Mouse (Mus musculus): ENCODE results near the gene Rara. TPM values are rescaled to one million over a fixed set of nuclear protein-coding genes. Genes with fewer than 3 reads are reported as not detected.

The Rara gene
- polyA plus RNA-seq, 1 experiment: 27.3 TPM

GRCm38 (mm10) chr11:98998776-98999175 lies 71.2 kb downstream of the Rara start:
- Histone ChIP-seq H3K27me3 (ENCODE audit: control insufficient read depth, insufficient read depth, insufficient read length) (no peaks in the 10 kb centered on the region), H3K79me2 (ENCODE audit: control insufficient read depth, insufficient read depth) (no peaks in the 10 kb centered on the region)
- TF ChIP-seq MYOD1 (IDR thresholded peaks at IDR 0.05; ENCODE audit: control insufficient read depth in 1 of 3, insufficient read length in 2 of 3, low read depth in 2 of 3) (no peak), POLR2A (IDR thresholded peaks at IDR 0.05; ENCODE audit: insufficient read length, low read depth) (no peak), TCF3 (IDR thresholded peaks at IDR 0.05; ENCODE audit: insufficient read length, low read depth) (no peak), TCF12 (IDR thresholded peaks at IDR 0.05; ENCODE audit: insufficient read depth, poor library complexity, severe bottlenecking) (no peak), SRF (IDR thresholded peaks at IDR 0.05; ENCODE audit: control insufficient read depth, insufficient read length, low read depth) (no peak), POLR2AphosphoS2 (IDR thresholded peaks at IDR 0.05; ENCODE audit: insufficient read length, low read depth) (no peak), MYOG (IDR thresholded peaks at IDR 0.05; ENCODE audit: control insufficient read depth in 1 of 3, insufficient read depth in 1 of 3, insufficient read length in 2 of 3, low read depth in 2 of 3) (no peak), CEBPB (IDR thresholded peaks at IDR 0.05; ENCODE audit: insufficient read depth, poor library complexity, severe bottlenecking) (no peak), E2F4 (IDR thresholded peaks at IDR 0.05; ENCODE audit: insufficient read depth) (no peak), MAX (IDR thresholded peaks at IDR 0.05; ENCODE audit: low read depth) (no peak), REST (IDR thresholded peaks at IDR 0.05; ENCODE audit: insufficient read depth, insufficient read length) (no peak), USF1 (IDR thresholded peaks at IDR 0.05; ENCODE audit: low read depth) (no peak)

DNA sequence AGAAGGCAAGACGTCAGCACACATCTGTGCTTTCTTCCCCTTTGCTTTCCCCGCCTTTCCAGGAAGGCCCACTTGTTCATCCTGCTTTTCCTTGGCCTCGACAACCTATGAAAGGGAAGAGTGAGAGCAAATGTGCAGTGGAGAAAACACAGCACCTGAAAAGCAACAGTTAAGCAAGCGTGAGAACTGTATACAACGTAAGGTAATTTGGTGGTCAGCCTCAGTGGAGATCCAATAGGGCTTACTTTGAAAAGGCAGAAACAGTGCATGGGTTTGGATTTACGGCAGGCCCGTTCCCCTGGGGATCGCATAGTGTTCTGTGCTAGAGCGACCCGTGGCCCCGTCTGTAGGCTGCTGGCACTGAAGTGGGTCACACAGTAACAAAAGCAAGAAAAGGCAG lies 71.6 kb downstream of the Rara start:
- Histone ChIP-seq H3K4me3 (no peak overlapping the region), H3ac (ENCODE audit: control insufficient read depth, insufficient read length) (no peak overlapping the region), H3K27me3 (ENCODE audit: control insufficient read depth, insufficient read depth, insufficient read length) (no peaks in the 10 kb centered on the region), H3K79me2 (ENCODE audit: control insufficient read depth, insufficient read depth) (no peaks in the 10 kb centered on the region), H3K4me2 (ENCODE audit: low read depth) (no peak overlapping the region), H3K36me3 (ENCODE audit: control insufficient read depth, insufficient read depth) (peaks cover 47% of the 10 kb centered on the region)
- TF ChIP-seq REST (IDR thresholded peaks at IDR 0.05; ENCODE audit: insufficient read depth, insufficient read length): no peak
- TF ChIP-seq E2F4 (IDR thresholded peaks at IDR 0.05; ENCODE audit: insufficient read depth): no peak
- TF ChIP-seq MYOD1 (IDR thresholded peaks at IDR 0.05; ENCODE audit: control insufficient read depth in 1 of 3, insufficient read length in 2 of 3, low read depth in 2 of 3): no peak
- TF ChIP-seq MYOG (IDR thresholded peaks at IDR 0.05; ENCODE audit: control insufficient read depth in 1 of 3, insufficient read depth in 1 of 3, insufficient read length in 2 of 3, low read depth in 2 of 3): no peak
- TF ChIP-seq TCF12 (IDR thresholded peaks at IDR 0.05; ENCODE audit: insufficient read depth, poor library complexity, severe bottlenecking): no peak
- TF ChIP-seq POLR2A (IDR thresholded peaks at IDR 0.05; ENCODE audit: insufficient read length, low read depth): no peak
- TF ChIP-seq CEBPB (IDR thresholded peaks at IDR 0.05; ENCODE audit: insufficient read depth, poor library complexity, severe bottlenecking): no peak
- TF ChIP-seq POLR2AphosphoS2 (IDR thresholded peaks at IDR 0.05; ENCODE audit: insufficient read length, low read depth): no peak
- no peak for TF ChIP-seq MAX (IDR thresholded peaks at IDR 0.05; ENCODE audit: low read depth)
- TF ChIP-seq TCF3 (IDR thresholded peaks at IDR 0.05; ENCODE audit: insufficient read length, low read depth): no peak
- no peak for TF ChIP-seq SRF (IDR thresholded peaks at IDR 0.05; ENCODE audit: control insufficient read depth, insufficient read length, low read depth)
- no peak for TF ChIP-seq USF1 (IDR thresholded peaks at IDR 0.05; ENCODE audit: low read depth)

More at GRCm38 (mm10) chr11:98998776-98999175, 71.2 kb downstream of the Rara start:
- H3K4me3 ChIP-seq: no peak overlapping the region
- H3ac ChIP-seq (ENCODE audit: control insufficient read depth, insufficient read length): no peak overlapping the region
- peaks cover 43% of the 10 kb centered on the region for H3K36me3 ChIP-seq (ENCODE audit: control insufficient read depth, insufficient read depth)
- H3K4me2 ChIP-seq (ENCODE audit: low read depth): no peak overlapping the region

GRCm38 (mm10) chr11:99006788-99007187 lies 79.2 kb downstream of the Rara start:
- H3ac ChIP-seq (ENCODE audit: control insufficient read depth, insufficient read length): no peak overlapping the region
- H3K4me2 ChIP-seq (ENCODE audit: low read depth): no peak overlapping the region
- no peak overlapping the region for H3K4me3 ChIP-seq
- peaks cover 67% of the 10 kb centered on the region for H3K36me3 ChIP-seq (ENCODE audit: control insufficient read depth, insufficient read depth)
- H3K79me2 ChIP-seq (ENCODE audit: control insufficient read depth, insufficient read depth): no peaks in the 10 kb centered on the region
- H3K27me3 ChIP-seq (ENCODE audit: control insufficient read depth, insufficient read depth, insufficient read length): no peaks in the 10 kb centered on the region
- no peak for TF ChIP-seq POLR2A (IDR thresholded peaks at IDR 0.05; ENCODE audit: insufficient read length, low read depth)
- TF ChIP-seq CEBPB (IDR thresholded peaks at IDR 0.05; ENCODE audit: insufficient read depth, poor library complexity, severe bottlenecking): no peak
- no peak for TF ChIP-seq REST (IDR thresholded peaks at IDR 0.05; ENCODE audit: insufficient read depth, insufficient read length)
- no peak for TF ChIP-seq TCF3 (IDR thresholded peaks at IDR 0.05; ENCODE audit: insufficient read length, low read depth)
- TF ChIP-seq TCF12 (IDR thresholded peaks at IDR 0.05; ENCODE audit: insufficient read depth, poor library complexity, severe bottlenecking): no peak
- TF ChIP-seq MYOD1 (IDR thresholded peaks at IDR 0.05; ENCODE audit: control insufficient read depth in 1 of 3, insufficient read length in 2 of 3, low read depth in 2 of 3): no peak
- no peak for TF ChIP-seq SRF (IDR thresholded peaks at IDR 0.05; ENCODE audit: control insufficient read depth, insufficient read length, low read depth)

GRCm38 (mm10) chr11:99010124-99010523 lies 82.5 kb downstream of the Rara start:
- Histone ChIP-seq H3K36me3 (ENCODE audit: control insufficient read depth, insufficient read depth) (peaks cover 73% of the 10 kb centered on the region), H3K27me3 (ENCODE audit: control insufficient read depth, insufficient read depth, insufficient read length) (no peaks in the 10 kb centered on the region), H3K4me2 (ENCODE audit: low read depth) (no peak overlapping the region), H3K79me2 (ENCODE audit: control insufficient read depth, insufficient read depth) (no peaks in the 10 kb centered on the region), H3K4me3 (no peak overlapping the region), H3ac (ENCODE audit: control insufficient read depth, insufficient read length) (no peak overlapping the region)
- TF ChIP-seq REST (IDR thresholded peaks at IDR 0.05; ENCODE audit: insufficient read depth, insufficient read length): no peak
- TF ChIP-seq MAX (IDR thresholded peaks at IDR 0.05; ENCODE audit: low read depth): no peak
- no peak for TF ChIP-seq SRF (IDR thresholded peaks at IDR 0.05; ENCODE audit: control insufficient read depth, insufficient read length, low read depth)
- no peak for TF ChIP-seq POLR2A (IDR thresholded peaks at IDR 0.05; ENCODE audit: insufficient read length, low read depth)

- no peak overlapping the region for H3K4me3 ChIP-seq
- TF ChIP-seq TCF3 (IDR thresholded peaks at IDR 0.05; ENCODE audit: insufficient read length, low read depth) (no peak), POLR2AphosphoS2 (IDR thresholded peaks at IDR 0.05; ENCODE audit: insufficient read length, low read depth) (no peak), MYOG (IDR thresholded peaks at IDR 0.05; ENCODE audit: control insufficient read depth in 1 of 3, insufficient read depth in 1 of 3, insufficient read length in 2 of 3, low read depth in 2 of 3) (no peak), POLR2A (IDR thresholded peaks at IDR 0.05; ENCODE audit: insufficient read length, low read depth) (no peak), TCF12 (IDR thresholded peaks at IDR 0.05; ENCODE audit: insufficient read depth, poor library complexity, severe bottlenecking) (no peak), CEBPB (IDR thresholded peaks at IDR 0.05; ENCODE audit: insufficient read depth, poor library complexity, severe bottlenecking) (no peak), MAX (IDR thresholded peaks at IDR 0.05; ENCODE audit: low read depth) (no peak), E2F4 (IDR thresholded peaks at IDR 0.05; ENCODE audit: insufficient read depth) (no peak), SRF (IDR thresholded peaks at IDR 0.05; ENCODE audit: control insufficient read depth, insufficient read length, low read depth) (no peak)
- H3K79me2 ChIP-seq (ENCODE audit: control insufficient read depth, insufficient read depth): no peaks in the 10 kb centered on the region
- no peak overlapping the region for H3ac ChIP-seq (ENCODE audit: control insufficient read depth, insufficient read length)
- no peaks in the 10 kb centered on the region for H3K27me3 ChIP-seq (ENCODE audit: control insufficient read depth, insufficient read depth, insufficient read length)
- peaks cover 73% of the 10 kb centered on the region for H3K36me3 ChIP-seq (ENCODE audit: control insufficient read depth, insufficient read depth)
- no peak overlapping the region for H3K4me2 ChIP-seq (ENCODE audit: low read depth)
Measured at GRCm38 (mm10) chr11:99010706-99011105, 83.1 kb downstream of the Rara start.
